Mouse (Mus musculus): ENCODE data around the gene Apob. TPM values are rescaled to one million over a fixed set of nuclear protein-coding genes. Genes with fewer than 3 reads are reported as not detected.

Apob gene
- polyA plus RNA-seq, 1 experiment from 2014 or later: 54.4 TPM

GRCm38 (mm10) chr12:8047046-8047445 is 69.6 kb downstream of the Apob start:
- Histone ChIP-seq H3K4me3 (replicated peaks) (no peak overlapping the region), H3K4me1 (replicated peaks) (no peaks in the 10 kb centered on the region), H3K27me3 (replicated peaks) (no peaks in the 10 kb centered on the region), H3K27ac (no peak overlapping the region), H3K9ac (no peak overlapping the region), H3K36me3 (no peaks in the 10 kb centered on the region), H3K4me2 (replicated peaks) (no peak overlapping the region), H3K9me3 (no peaks in the 10 kb centered on the region)
- no peak for ATAC-seq
- 91% methylated on average over 2 of the region's 2 CpGs for WGBS

GRCm38 (mm10) chr12:8047789-8048309 is 70.4 kb downstream of the Apob start:
- Histone ChIP-seq H3K4me2 (replicated peaks) (no peak overlapping the region), H3K4me1 (replicated peaks) (no peaks in the 10 kb centered on the region), H3K4me3 (replicated peaks) (no peak overlapping the region), H3K27me3 (replicated peaks) (no peaks in the 10 kb centered on the region), H3K9me3 (no peaks in the 10 kb centered on the region), H3K9ac (no peak overlapping the region), H3K36me3 (no peaks in the 10 kb centered on the region), H3K27ac (no peak overlapping the region)
- WGBS: 39% methylated on average over 1 of the region's 1 CpGs
- no peak for ATAC-seq

- no peaks in the 10 kb centered on the region for H3K27me3 ChIP-seq (replicated peaks)
- no peaks in the 10 kb centered on the region for H3K36me3 ChIP-seq
- H3K4me3 ChIP-seq (replicated peaks): no peak overlapping the region
- 66% methylated on average over 8 of the region's 8 CpGs for WGBS
- no peak overlapping the region for H3K27ac ChIP-seq
- no peak for ATAC-seq
- no peaks in the 10 kb centered on the region for H3K4me1 ChIP-seq (replicated peaks)
- H3K9me3 ChIP-seq: no peaks in the 10 kb centered on the region
- no peak overlapping the region for H3K4me2 ChIP-seq (replicated peaks)
- H3K9ac ChIP-seq: no peak overlapping the region
Measured at GRCm38 (mm10) chr12:8056001-8056640, 78.7 kb downstream of the Apob start.

- ATAC-seq: no peak
- no peaks in the 10 kb centered on the region for H3K36me3 ChIP-seq
- H3K27ac ChIP-seq: no peak overlapping the region
- H3K4me1 ChIP-seq (replicated peaks): no peaks in the 10 kb centered on the region
- H3K27me3 ChIP-seq (replicated peaks): no peaks in the 10 kb centered on the region
- no peak overlapping the region for H3K9ac ChIP-seq
- WGBS: 9% methylated on average over 3 of the region's 3 CpGs
- H3K4me3 ChIP-seq (replicated peaks): no peak overlapping the region
- no peaks in the 10 kb centered on the region for H3K9me3 ChIP-seq
- no peak overlapping the region for H3K4me2 ChIP-seq (replicated peaks)
Measured at GRCm38 (mm10) chr12:8059576-8059975, 82.1 kb downstream of the Apob start.

- no peak overlapping the region for H3K4me3 ChIP-seq (replicated peaks)
- no peaks in the 10 kb centered on the region for H3K36me3 ChIP-seq
- H3K27ac ChIP-seq: no peak overlapping the region
- no peak overlapping the region for H3K4me2 ChIP-seq (replicated peaks)
- 59% methylated on average over 11 of the region's 11 CpGs for WGBS
- no peak overlapping the region for H3K9ac ChIP-seq
- H3K27me3 ChIP-seq (replicated peaks): no peaks in the 10 kb centered on the region
- no peaks in the 10 kb centered on the region for H3K9me3 ChIP-seq
- ATAC-seq: no peak
- no peaks in the 10 kb centered on the region for H3K4me1 ChIP-seq (replicated peaks)
Measured at GRCm38 (mm10) chr12:8063363-8064065, 86.1 kb downstream of the Apob start.

Other genes starting within 250 kb of the Apob start
- gene Ldah, start 230.5 kb downstream of the Apob start, polyA plus RNA-seq (2015; fragmentation: Nextera tagmentation; extraction: Ambion mirVana): 60.4 and 63.2 TPM in 2 replicates

Measured in intestine, embryonic 15.5 days (tissue).